Mouse (Mus musculus) cerebellum, postnatal 4 days (tissue): Measurements from ENCODE around the gene Klk8.

Experiments used
- DNase-seq, 2 experiments: peaks; one replicate each; pipeline ENCODE4 v3.0.0; 2022; ENCODE audit warnings: low spot score in 2 of 2, mixed read lengths in 1 of 2

Gene Klk8

DNA sequence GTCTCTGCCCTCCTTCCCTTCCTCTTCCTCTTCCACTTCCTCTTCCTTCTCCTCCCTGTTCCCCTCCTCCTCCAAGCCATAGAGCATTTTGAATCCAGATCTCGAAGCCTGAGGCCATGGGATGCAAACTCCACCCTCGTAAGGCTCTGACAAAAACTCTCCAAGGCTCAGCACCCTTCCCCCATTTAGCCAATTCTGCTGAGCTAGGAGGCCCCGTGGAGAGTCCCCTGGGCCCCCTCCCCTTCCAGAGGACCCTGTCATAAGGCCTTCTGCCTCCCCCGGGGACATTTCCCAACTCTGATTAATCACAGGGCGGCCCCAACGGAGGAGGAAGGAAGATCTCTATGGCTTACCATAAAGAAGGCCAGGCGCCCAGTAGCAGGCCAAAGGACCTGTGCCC is 5.8 kb upstream of the Klk8 start, which contains the start of gene Klk9:
Klk9 (plus strand) TSS at position 301 of the 400 bp plus-strand sequence.
- no peak for DNase-seq

- DNase-seq = no peak
Observed at GRCm38 (mm10) chr7:43796355-43796754, 1.0 kb upstream of the Klk8 start.

GRCm38 (mm10) chr7:43797844-43798462 is 576 bp downstream of the Klk8 start:
- no peak for DNase-seq

DNA sequence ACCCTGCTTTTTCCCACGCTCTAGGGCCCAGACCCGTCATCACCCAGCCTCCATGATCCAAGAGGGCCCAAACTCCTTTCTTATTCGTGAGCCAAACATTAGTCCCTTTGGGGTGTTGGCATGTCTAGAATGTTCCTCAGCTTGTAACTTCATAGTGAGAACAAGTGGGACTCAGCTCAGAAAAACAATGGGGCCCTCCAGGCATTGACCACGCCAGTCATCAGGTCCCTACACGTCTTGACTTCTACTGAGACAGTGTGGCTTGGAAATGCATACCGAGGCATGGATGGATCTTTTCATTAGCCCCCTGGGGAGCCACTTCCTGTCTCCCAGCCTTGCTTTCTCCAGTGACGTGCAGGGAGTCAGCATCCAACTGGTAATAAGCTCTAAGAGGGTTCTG is 2.5 kb downstream of the Klk8 start:
- DNase-seq = no peak

GRCm38 (mm10) chr7:43810994-43811393 is 13.6 kb downstream of the Klk8 start, which contains the start of gene Klk7:
Gene Klk7, plus strand, starts transcription at chr7:43811294.
- no peak for DNase-seq

DNA sequence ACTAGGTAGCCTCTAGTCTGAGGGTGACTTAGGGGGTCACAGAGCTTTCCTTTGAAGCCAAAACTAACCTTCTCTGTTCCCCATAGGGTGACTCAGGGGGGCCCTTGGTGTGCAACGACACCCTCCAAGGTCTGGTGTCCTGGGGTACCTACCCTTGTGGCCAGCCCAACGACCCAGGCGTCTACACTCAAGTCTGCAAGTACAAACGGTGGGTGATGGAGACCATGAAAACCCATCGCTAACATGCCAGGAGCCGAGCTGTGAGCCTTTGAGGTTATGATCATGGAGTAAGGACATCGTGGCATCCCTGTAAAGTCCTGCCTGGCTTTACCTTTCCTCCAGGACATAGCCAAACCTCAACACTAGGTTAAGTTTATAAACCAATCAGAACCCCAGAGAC is 17.8 kb downstream of the Klk8 start:
- no peak for DNase-seq

DNA sequence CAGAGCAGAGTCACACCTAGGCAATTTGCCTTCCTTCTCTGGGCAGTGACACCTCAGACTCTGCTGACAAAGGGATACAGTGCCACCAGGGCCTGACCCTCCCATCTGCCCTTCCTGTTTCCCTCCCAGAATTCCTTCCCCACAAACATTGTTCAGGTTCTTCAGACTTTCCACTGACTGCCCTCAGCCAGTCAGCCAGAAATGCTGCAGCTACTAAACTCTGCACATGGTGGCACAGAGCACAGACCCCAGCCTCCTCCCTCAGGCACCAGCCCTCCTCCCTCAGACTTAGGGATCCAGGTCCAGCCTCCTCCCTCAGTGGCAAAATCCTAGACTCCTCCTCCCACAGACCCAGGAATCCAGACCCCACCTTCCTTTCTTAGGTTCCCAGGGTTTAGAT is 19.4 kb downstream of the Klk8 start:
- DNase-seq = no peak

DNA sequence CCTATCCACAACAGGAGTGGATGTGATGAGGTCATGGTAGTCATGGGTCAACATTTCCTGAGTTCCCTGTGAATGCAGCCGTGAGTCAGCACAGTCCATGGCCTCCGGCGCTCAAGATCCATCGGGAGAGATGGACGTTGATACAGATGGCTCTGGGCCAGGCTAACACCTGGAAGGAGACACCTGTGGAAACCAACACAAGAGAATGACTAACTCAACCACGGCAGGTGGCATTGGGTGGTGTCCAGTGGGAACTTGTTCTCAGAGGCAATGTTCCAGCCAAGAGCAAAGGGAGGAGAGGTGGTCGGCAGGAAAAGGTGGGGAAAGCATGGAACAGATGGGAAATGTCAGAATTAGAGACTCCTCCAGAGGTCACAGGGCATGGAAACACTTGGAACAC is 24.2 kb downstream of the Klk8 start:
- no peak for DNase-seq

DNA sequence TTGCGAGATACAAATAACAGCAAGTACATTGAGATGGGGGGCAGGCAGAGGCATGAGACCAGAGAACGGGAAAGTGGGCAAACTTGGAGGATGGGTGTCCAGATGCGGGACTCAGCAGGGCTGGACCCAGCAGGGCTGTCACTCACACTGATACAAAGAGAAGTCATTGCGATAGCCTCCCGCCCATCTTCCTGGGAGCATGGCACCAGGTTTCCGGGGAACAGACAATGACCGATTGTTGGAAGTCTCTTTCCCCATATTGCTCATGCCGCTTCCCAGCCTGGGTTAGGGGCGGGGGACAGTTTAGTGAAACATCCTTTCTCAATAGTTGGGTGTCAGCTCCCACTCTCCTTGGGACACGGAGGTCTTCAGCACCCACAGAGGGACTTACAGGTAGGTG is 26.8 kb downstream of the Klk8 start, which contains the start of gene Klk6:
Klk6 (plus strand) TSS at position 301 of the 400 bp plus-strand sequence.
- DNase-seq = no peak

DNA sequence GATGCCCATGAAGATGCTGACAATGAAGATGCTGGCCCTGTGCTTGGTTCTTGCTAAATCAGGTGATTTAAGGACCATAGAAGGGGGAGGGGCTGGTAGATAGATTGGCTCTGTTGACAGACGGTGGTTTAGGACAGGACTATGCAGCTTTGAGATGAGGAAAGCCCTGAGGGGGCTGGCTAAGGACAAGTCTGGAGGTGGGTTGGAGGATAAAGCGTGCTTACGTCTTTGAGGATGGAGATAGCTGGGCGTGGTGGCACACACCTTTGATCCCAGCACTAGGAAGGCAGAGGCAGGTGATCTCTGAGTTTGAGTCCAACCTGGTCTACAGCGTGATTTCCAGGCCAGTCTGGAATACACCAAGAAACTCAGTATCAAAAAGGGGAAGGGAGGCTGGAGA is 28.7 kb downstream of the Klk8 start:
- no peak for DNase-seq

- no peak for DNase-seq
Observed at GRCm38 (mm10) chr7:43827706-43828105, 30.3 kb downstream of the Klk8 start.

- no peak for DNase-seq
Observed at GRCm38 (mm10) chr7:43829006-43829405, 31.6 kb downstream of the Klk8 start.

DNA sequence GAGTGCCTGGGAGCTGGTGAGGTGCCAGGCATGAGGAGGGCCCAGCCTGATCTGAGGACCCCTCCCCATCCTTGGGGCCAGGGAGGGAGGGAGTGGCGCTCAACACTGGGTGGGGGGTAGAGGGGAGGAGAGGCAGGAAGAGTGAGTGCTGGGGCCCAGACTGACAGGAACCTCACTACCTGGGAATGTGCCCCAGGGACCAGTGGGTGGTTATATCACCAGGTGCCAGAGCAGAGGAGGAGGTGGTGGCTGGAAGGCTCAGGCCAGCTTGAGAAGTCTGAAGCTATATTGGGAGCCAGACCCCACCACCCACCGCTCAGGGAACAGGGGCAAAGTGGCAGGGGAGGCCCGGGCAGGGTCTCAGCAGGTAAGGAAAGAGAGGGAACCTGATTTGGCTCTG is 44.3 kb downstream of the Klk8 start, which contains the start of gene Klk5:
Klk5 (plus strand) TSS at position 271 of the 400 bp plus-strand sequence.
- DNase-seq = no peak

GRCm38 (mm10) chr7:43843801-43844200 is 46.4 kb downstream of the Klk8 start:
- no peak for DNase-seq

- DNase-seq = no peak
Observed at GRCm38 (mm10) chr7:43851616-43852015, 54.2 kb downstream of the Klk8 start.
